Mouse (Mus musculus): ENCODE measurements around the gene Samd4.
A peak's percentile ranks its signal among the peaks of the same experiment; 100 is the strongest.

Samd4 gene

GRCm38 (mm10) chr14:46882431-46883067 lies at the start of gene Samd4:
Gene Samd4 (plus strand): TSS chr14:46882854.
- peak; percentile 89 for DNase-seq (ENCODE audit: low spot score)

- peak; percentile 13 for DNase-seq (ENCODE audit: low spot score)
Observed at GRCm38 (mm10) chr14:46839326-46839725, 43.3 kb upstream of the Samd4 start.

GRCm38 (mm10) chr14:46845706-46846105 lies 36.9 kb upstream of the Samd4 start:
- DNase-seq (ENCODE audit: low spot score) = no peak

- DNase-seq (ENCODE audit: low spot score) = no peak
Observed at GRCm38 (mm10) chr14:46848063-46848590, 34.5 kb upstream of the Samd4 start.

GRCm38 (mm10) chr14:46848736-46849135 lies 33.9 kb upstream of the Samd4 start:
- DNase-seq (ENCODE audit: low spot score) = no peak

GRCm38 (mm10) chr14:46849769-46850168 lies 32.9 kb upstream of the Samd4 start:
- DNase-seq (ENCODE audit: low spot score) = no peak

- peak; percentile 38 for DNase-seq (ENCODE audit: low spot score)
Observed at GRCm38 (mm10) chr14:46853677-46854076, 29.0 kb upstream of the Samd4 start.

- DNase-seq (ENCODE audit: low spot score) = no peak
Observed at GRCm38 (mm10) chr14:46862922-46863321, 19.7 kb upstream of the Samd4 start.

GRCm38 (mm10) chr14:46880935-46881334 lies 1.7 kb upstream of the Samd4 start:
- peak; percentile 63 for DNase-seq (ENCODE audit: low spot score)

GRCm38 (mm10) chr14:46881581-46882430 lies 848 bp upstream of the Samd4 start:
- DNase-seq (ENCODE audit: low spot score) = no peak

GRCm38 (mm10) chr14:46883068-46883870 lies 615 bp downstream of the Samd4 start:
- peak; percentile 55 for DNase-seq (ENCODE audit: low spot score)

- DNase-seq (ENCODE audit: low spot score) = peak; percentile 27
Observed at GRCm38 (mm10) chr14:46883871-46884441, 1.3 kb downstream of the Samd4 start.

- DNase-seq (ENCODE audit: low spot score) = no peak
Observed at GRCm38 (mm10) chr14:46884701-46885428, 2.2 kb downstream of the Samd4 start.

- no peak for DNase-seq (ENCODE audit: low spot score)
Observed at GRCm38 (mm10) chr14:46885429-46885755, 2.7 kb downstream of the Samd4 start.

GRCm38 (mm10) chr14:46885891-46886301 lies 3.2 kb downstream of the Samd4 start:
- DNase-seq (ENCODE audit: low spot score) = no peak

GRCm38 (mm10) chr14:46889096-46889495 lies 6.4 kb downstream of the Samd4 start:
- no peak for DNase-seq (ENCODE audit: low spot score)

- no peak for DNase-seq (ENCODE audit: low spot score)
Observed at GRCm38 (mm10) chr14:46893961-46894360, 11.3 kb downstream of the Samd4 start.

- no peak for DNase-seq (ENCODE audit: low spot score)
Observed at GRCm38 (mm10) chr14:46897953-46898352, 15.3 kb downstream of the Samd4 start.

GRCm38 (mm10) chr14:46898626-46899025 lies 16.0 kb downstream of the Samd4 start:
- no peak for DNase-seq (ENCODE audit: low spot score)

- DNase-seq (ENCODE audit: low spot score) = no peak
Observed at GRCm38 (mm10) chr14:46902498-46903087, 19.9 kb downstream of the Samd4 start.

GRCm38 (mm10) chr14:46904276-46904675 lies 21.6 kb downstream of the Samd4 start:
- DNase-seq (ENCODE audit: low spot score) = no peak
